Mouse (Mus musculus) stomach, adult 2 months (tissue): ENCODE results near the gene Scamp3. TPM values are rescaled to one million over a fixed set of nuclear protein-coding genes. Genes with fewer than 3 reads are reported as not detected.

Source experiments
- polyA plus RNA-seq: library from polyadenylated mRNA; depleted of rRNA; stranded (reverse); fragments of >200 nt; gene quantifications from 2 replicates; pipeline ENCODE4 v1.2.3, GENCODE M21; 2012; rRNA removed

Gene Scamp3
- polyA plus RNA-seq = 74.0 and 74.9 TPM in 2 replicates

GRCm38 (mm10) chr3:89177242-89178106 is at the start of gene Scamp3:
Gene Scamp3 (plus strand): TSS chr3:89177473.

DNA sequence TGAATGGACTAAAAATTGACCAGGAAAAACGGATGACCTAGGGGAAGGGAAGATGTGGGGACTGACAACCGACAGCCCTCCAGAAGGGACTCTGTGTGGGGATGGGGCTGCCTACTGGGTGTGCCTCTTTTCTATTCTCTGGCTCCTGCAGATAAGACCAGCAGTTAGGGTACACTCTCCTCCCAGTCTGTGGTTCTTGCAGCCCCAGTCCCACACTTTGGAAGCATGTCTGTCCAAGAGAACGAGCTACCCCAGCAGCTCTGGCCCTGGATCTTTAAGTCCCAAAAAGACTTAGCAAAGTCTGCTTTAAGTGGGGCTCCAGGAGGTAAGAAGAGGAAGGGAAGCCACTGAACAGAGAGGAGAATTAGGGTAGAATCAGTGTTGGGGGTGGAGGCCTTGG is 41.3 kb upstream of the Scamp3 start, which contains the start of gene Pklr:
TSS of gene Pklr (plus strand) at position 185 of the 400 bp plus-strand sequence.

DNA sequence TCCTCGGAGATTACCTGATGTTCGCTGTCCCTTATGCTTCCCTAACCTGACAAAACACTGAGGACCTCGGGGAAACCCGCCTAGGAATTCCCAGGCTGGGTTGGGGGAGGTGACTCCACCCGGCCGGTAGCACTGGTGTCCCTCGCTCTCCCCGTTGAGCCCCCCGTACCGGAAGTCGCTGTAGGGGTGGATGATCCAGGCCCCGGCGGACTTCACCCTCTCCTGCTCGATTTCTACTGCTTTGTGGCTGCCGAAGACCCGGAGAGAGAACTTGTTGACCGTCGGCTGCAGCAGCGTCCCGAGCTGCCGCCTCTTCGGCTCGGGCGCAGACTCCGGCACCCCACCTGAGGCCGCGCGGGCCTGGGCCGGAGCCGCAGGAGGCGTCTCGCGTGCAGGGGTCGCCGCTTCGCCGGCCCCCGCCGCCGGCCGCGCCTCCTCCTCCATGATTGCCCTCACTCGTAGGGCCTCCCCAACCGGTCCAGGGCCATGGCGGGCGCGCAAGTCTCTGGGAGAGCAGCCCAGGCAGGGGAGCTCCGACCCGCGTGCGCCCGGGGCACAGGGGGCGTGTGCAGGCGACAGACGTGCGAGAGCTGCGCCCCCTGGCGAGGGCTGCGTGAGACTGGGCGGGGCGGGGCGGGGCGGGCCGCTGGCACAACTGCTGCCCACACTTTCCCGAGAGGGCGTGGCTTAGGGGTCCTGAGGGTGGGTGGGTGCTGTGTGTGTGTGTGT is 17.5 kb upstream of the Scamp3 start, which contains the start of gene Hcn3:
TSS of gene Hcn3 (minus strand) at position 581 of the 729 bp plus-strand sequence.

DNA sequence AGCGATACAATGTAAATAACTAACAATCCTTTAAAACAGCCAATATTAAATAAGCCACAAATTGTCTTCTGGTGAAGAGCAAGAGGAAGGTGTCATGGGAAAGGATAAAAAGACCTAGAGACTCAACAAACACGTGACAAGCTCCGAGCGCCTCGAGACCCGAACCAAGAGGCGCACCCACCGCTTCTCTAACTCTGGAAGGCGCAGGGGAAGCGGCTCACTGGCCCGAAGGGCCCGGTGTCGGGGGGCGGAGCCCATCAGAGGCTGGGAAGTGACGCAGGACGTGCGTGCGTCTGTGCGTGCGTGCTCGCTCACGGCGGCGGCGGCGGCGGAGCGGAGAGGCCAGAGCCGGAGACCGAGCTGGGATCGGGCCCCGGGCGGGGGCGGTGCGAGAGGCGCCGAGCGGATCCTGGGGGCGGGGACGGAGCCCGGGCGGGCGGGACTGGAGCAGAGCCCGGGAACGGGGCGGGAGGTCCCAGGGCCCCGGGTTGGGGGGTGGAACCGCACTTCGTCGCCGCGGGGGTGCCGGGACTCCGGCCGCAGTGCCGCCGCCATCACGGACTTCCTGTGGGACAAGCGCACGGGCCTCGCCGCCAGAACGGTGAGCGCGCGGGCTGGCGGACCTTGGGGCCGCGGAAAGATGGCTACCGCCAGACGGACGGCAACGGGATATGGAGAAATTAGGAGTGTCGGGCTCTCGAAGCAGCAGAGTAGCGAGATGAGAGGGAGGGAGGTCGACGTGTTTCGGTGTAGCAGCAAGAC is 12.6 kb upstream of the Scamp3 start, which contains the start of gene Clk2:
TSS of gene Clk2 (plus strand) at position 290 of the 762 bp plus-strand sequence.

GRCm38 (mm10) chr3:89183058-89183958 is 6.0 kb downstream of the Scamp3 start, which contains the start of gene Fam189b:
Gene Fam189b (plus strand): TSS chr3:89183143.

GRCm38 (mm10) chr3:89202253-89203141 is 25.2 kb downstream of the Scamp3 start, which contains the start of gene Gba:
Gene Gba (plus strand): TSS chr3:89202928.

DNA sequence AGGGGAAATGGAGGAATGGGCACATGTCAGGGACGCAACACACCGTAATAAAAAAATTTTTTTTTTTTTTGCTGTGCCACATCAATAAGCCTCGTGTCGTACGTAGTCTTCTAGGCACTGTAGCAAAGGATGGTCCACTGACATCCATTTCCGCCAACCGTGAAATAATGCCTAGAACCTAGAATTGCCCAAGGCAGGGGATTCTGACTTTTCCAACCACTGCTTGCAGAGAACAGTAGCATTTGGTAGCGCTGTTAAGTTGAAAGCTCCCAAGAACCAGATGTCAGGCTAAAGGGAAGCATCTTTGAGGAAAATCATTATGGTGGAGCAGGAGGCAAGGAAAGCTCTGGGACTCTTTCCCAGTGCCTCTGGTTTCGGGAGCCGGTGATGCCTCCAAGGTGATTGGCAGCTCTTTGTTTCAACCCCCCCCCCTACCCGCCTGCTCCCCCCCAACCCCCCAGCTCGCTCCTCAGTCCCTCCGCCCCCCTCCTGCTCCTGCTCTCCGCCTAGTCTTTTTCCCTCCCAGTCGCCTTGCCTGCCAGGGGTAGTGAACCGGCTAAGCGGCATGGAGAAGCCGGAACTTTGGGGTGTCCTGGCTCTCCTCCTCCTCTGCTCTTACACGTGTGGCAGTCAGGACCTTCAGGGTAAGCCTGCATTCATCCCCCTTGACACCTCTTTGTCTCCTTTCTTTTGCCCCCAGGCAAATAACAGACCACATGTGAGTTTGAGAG is 37.6 kb downstream of the Scamp3 start, which contains the start of gene Thbs3:
TSS of gene Thbs3 (plus strand) at position 500 of the 731 bp plus-strand sequence.

DNA sequence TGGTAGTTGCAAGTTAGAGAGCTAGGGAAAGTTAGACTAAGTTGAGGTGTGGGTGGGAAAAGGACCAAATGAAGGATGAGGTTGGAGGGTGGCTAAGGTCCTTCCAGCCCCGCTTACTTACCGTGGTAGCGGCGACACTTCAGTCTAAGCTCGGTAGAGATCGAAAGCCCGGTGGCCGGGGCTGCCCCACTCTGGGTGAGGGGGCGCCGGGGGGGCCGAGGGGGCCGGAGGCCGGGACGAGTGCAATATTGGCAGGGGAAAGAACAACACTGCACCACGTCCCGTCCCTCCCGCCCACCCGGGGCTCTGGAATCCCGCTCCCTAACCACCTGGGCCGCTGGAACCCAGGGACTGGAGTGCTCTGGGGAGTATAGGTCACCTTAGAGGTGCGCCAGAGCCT is 49.6 kb downstream of the Scamp3 start, which contains the start of gene Mtx1:
TSS of gene Mtx1 (minus strand) at position 189 of the 400 bp plus-strand sequence.

GRCm38 (mm10) chr3:89228836-89229235 is 51.6 kb downstream of the Scamp3 start, which contains the start of gene Muc1:
Gene Muc1 (plus strand): TSS chr3:89229057.

Other genes with a start within 250 kb of the Scamp3 start
- gene Ash1l, start 226.9 kb upstream of the Scamp3 start, polyA plus RNA-seq = 0.99 and 1.7 TPM in 2 replicates
- gene Dap3, start 226.3 kb upstream of the Scamp3 start, polyA plus RNA-seq = 8.3 and 12.4 TPM in 2 replicates
- 33.5 and 43.6 TPM in 2 replicates for gene Rusc1, start 84.2 kb upstream of the Scamp3 start, polyA plus RNA-seq
- gene Gm43738, start 76.4 kb upstream of the Scamp3 start, polyA plus RNA-seq = not detected in 2 replicates
- gene Fdps, start 75.5 kb upstream of the Scamp3 start, polyA plus RNA-seq = 111 and 125 TPM in 2 replicates
- 52.9 and 76.0 TPM in 2 replicates for gene Pklr, start 41.3 kb upstream of the Scamp3 start, polyA plus RNA-seq
- 0.65 and 1.1 TPM in 2 replicates for gene Hcn3, start 17.3 kb upstream of the Scamp3 start, polyA plus RNA-seq
- gene Clk2, start 12.7 kb upstream of the Scamp3 start, polyA plus RNA-seq = 13.4 and 18.5 TPM in 2 replicates
- gene Fam189b, start 5.7 kb downstream of the Scamp3 start, polyA plus RNA-seq = 20.3 and 21.6 TPM in 2 replicates
- gene Gba, start 25.5 kb downstream of the Scamp3 start, polyA plus RNA-seq = 45.8 and 47.7 TPM in 2 replicates
- 27.5 and 28.7 TPM in 2 replicates for gene Thbs3, start 37.7 kb downstream of the Scamp3 start, polyA plus RNA-seq
- gene Mtx1, start 49.6 kb downstream of the Scamp3 start, polyA plus RNA-seq = 108 and 129 TPM in 2 replicates
- 698 and 860 TPM in 2 replicates for gene Muc1, start 51.6 kb downstream of the Scamp3 start, polyA plus RNA-seq
- 227 and 292 TPM in 2 replicates for gene Krtcap2, start 68.5 kb downstream of the Scamp3 start, polyA plus RNA-seq
- gene Trim46, start 68.8 kb downstream of the Scamp3 start, polyA plus RNA-seq = 12.7 and 15.7 TPM in 2 replicates
- gene Dpm3, start 81.9 kb downstream of the Scamp3 start, polyA plus RNA-seq = 275 and 451 TPM in 2 replicates
- 140 and 155 TPM in 2 replicates for gene Slc50a1, start 93.1 kb downstream of the Scamp3 start, polyA plus RNA-seq
- gene Efna1, start 103.7 kb downstream of the Scamp3 start, polyA plus RNA-seq = 25.4 and 26.7 TPM in 2 replicates
- gene Efna3, start 145.5 kb downstream of the Scamp3 start, polyA plus RNA-seq = 22.2 and 41.9 TPM in 2 replicates
- gene Efna4, start 160.6 kb downstream of the Scamp3 start, polyA plus RNA-seq = 5.6 and 17.9 TPM in 2 replicates
- 105 and 117 TPM in 2 replicates for gene Adam15, start 172.5 kb downstream of the Scamp3 start, polyA plus RNA-seq
- gene Dcst2, start 184.5 kb downstream of the Scamp3 start, polyA plus RNA-seq = 0.84 and 1.1 TPM in 2 replicates
- 0.03 and 0.13 TPM in 2 replicates for gene Dcst1, start 187.8 kb downstream of the Scamp3 start, polyA plus RNA-seq
- 85.6 and 92.0 TPM in 2 replicates for gene Zbtb7b, start 217.3 kb downstream of the Scamp3 start, polyA plus RNA-seq
- 0.35 and 0.95 TPM in 2 replicates for gene Lenep, start 225.3 kb downstream of the Scamp3 start, polyA plus RNA-seq
- 12.9 and 14.3 TPM in 2 replicates for gene Flad1, start 234.4 kb downstream of the Scamp3 start, polyA plus RNA-seq
- gene Cks1b, start 240.9 kb downstream of the Scamp3 start, polyA plus RNA-seq = 4.7 and 4.9 TPM in 2 replicates
- gene Shc1, start 241.0 kb downstream of the Scamp3 start, polyA plus RNA-seq = 28.6 and 34.3 TPM in 2 replicates